Mouse (Mus musculus): Measurements from ENCODE around the gene Ipo7. TPM values are rescaled to one million over a fixed set of nuclear protein-coding genes. Genes with fewer than 3 reads are reported as not detected.

The Ipo7 gene
- polyA plus RNA-seq, 1 experiment from 2014 or later = 21.9 TPM

DNA sequence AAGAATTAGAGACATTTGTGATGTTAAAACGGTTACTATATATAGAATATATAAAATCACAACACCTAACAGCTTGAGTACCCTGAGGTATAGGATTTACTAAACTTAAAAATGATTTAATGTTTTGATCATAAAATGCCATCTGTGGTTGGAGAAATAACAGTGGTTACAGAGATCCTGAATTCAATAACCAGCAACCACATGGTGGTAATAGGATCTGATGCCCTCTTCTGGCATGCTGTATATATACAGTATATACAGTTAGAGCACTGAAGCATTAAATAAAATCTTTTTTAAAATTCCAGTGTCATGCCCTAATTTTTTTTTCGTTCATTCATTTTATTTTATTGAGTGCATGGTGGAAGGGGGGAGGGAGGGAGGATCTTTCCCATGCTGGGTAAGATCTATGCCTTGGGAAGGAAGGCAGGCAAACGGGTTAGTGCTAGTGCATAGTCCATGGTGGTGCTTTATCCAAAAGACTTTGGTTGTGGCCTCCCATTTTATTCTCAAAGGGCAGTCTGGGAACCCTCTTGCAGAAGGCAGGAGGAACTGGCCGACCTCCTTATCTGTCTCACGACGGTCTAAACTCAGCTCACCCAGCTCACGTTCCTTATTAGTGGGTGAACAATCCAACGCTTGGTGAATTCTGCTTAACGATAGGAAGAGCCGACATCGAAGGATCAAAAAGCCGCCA lies 41.2 kb downstream of the Ipo7 start:
- Histone ChIP-seq H3K4me3 (ENCODE audit: low read length) (no peak overlapping the region), H3K9ac (ENCODE audit: low read depth, low read length) (no peak overlapping the region), H3K4me1 (ENCODE audit: control insufficient read depth, insufficient read depth, low read length) (peaks cover 6% of the 10 kb centered on the region; the same call in 1 of the 2 replicates), H3K36me3 (ENCODE audit: control insufficient read depth, insufficient read depth, low read length) (peaks cover 39% of the 10 kb centered on the region), H3K27me3 (ENCODE audit: control insufficient read depth, insufficient read depth, low read length) (no peaks in the 10 kb centered on the region), H3K9me3 (ENCODE audit: control insufficient read depth, low read length) (no peaks in the 10 kb centered on the region), H3K4me2 (replicated peaks; ENCODE audit: low read depth, low read length) (no peak overlapping the region), H3K27ac (ENCODE audit: low read depth, low read length) (no peak overlapping the region)
- ATAC-seq (ENCODE audit: low FRiP score, low TSS enrichment) = no peak
- WGBS = 85% methylated on average over 12 of the region's 12 CpGs

DNA sequence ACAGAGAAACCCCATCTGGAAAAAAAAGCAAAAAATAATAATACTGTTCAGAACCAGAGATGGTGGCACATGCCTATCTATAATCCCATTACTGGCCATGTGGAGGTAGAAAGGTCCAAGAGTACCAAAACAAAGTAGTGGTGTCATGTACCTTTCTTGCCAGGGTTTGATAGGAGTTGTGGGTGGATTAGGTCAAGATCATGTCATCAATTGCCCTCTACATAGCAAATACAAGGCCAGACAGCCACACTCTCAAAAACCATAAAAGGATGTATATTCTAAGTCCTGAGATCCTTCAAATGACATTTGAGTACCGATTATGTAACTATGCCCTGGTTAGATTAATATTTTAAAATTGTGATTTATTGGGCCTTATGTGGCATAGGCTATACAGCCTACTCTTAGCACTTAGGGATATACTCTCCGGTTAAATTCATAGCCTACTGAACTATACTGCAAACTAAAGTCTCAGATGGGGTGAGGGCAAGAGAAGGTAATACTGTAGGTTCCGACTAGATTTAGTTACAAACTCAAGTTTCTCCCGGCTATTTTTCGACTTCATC lies 42.1 kb downstream of the Ipo7 start:
- Histone ChIP-seq H3K4me1 (ENCODE audit: control insufficient read depth, insufficient read depth, low read length) (peaks cover 6% of the 10 kb centered on the region; the same call in 1 of the 2 replicates), H3K27me3 (ENCODE audit: control insufficient read depth, insufficient read depth, low read length) (no peaks in the 10 kb centered on the region), H3K9ac (ENCODE audit: low read depth, low read length) (peak overlapping the region; percentile 99), H3K4me2 (replicated peaks; ENCODE audit: low read depth, low read length) (peak overlapping the region; percentile 71), H3K27ac (ENCODE audit: low read depth, low read length) (peak overlapping the region; percentile 99), H3K4me3 (ENCODE audit: low read length) (peak overlapping the region; percentile 93), H3K36me3 (ENCODE audit: control insufficient read depth, insufficient read depth, low read length) (peaks cover 30% of the 10 kb centered on the region), H3K9me3 (ENCODE audit: control insufficient read depth, low read length) (no peaks in the 10 kb centered on the region)
- WGBS = 23% methylated on average over 5 of the region's 5 CpGs
- no peak for ATAC-seq (ENCODE audit: low FRiP score, low TSS enrichment)

DNA sequence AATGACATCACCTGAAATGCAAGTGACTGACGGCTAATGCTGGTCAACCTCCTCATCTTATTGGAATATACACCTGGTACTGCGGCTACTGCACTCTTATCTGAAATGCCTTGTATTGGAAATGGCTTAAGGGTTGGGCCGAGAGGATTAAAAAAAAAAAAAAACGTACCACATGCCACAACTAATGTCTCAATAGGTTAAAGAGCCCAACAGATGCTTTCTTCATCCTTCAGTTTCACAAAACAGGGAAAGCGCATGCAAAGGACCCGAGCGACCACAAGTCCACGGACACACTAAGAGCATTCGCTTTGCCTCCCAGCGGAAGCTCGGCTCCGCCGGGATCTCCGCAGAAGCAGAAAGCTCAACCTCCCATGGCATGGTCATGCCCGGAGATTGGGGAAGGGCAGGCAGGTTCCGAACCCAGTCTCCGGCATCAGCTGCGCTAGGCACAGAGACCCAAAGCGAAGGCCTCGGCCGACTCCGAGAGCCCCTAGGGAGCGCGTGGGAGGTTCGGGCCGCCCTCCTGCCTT lies 42.7 kb downstream of the Ipo7 start:
- H3K9ac ChIP-seq (ENCODE audit: low read depth, low read length) = peak overlapping the region; percentile 99
- H3K27me3 ChIP-seq (ENCODE audit: control insufficient read depth, insufficient read depth, low read length) = no peaks in the 10 kb centered on the region
- H3K36me3 ChIP-seq (ENCODE audit: control insufficient read depth, insufficient read depth, low read length) = peaks cover 24% of the 10 kb centered on the region
- no peaks in the 10 kb centered on the region for H3K9me3 ChIP-seq (ENCODE audit: control insufficient read depth, low read length)
- H3K27ac ChIP-seq (ENCODE audit: low read depth, low read length) = peak overlapping the region; percentile 99
- peaks cover 6% of the 10 kb centered on the region; the same call in 1 of the 2 replicates for H3K4me1 ChIP-seq (ENCODE audit: control insufficient read depth, insufficient read depth, low read length)
- peak overlapping the region; percentile 71 for H3K4me2 ChIP-seq (replicated peaks; ENCODE audit: low read depth, low read length)
- peak; percentile 25 for ATAC-seq (ENCODE audit: low FRiP score, low TSS enrichment)
- WGBS = under 1% methylated on average over 26 of the region's 26 CpGs
- peak overlapping the region; percentile 93 for H3K4me3 ChIP-seq (ENCODE audit: low read length)

DNA sequence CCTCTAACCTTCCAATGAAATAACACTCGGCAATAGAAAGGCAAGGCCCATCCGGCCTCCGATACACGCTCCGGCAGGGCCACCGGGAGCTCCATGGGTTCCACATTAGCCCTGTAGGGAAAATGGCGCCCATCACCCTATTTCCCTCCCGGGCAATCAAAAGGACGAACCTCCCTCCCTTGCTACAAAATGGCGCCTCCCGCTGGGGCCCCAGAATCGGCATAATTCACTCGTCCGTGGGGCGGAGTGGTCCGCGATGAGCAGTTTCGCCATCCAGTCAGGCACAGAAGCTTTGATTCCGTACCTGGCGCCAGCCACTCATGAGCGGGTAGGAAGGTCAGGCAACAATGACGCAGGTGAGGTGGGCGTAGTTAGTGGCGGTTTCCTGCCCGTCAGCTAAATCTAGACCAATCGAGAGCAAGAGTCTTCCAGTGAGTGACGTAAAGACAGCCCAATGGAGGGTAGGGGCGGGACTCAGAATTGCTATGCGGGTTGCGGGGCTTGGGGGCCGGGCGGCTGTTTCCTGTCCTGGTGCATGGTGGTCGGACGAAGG lies 43.2 kb downstream of the Ipo7 start, which contains the start of gene Zfp143:
Gene Zfp143, plus strand, starts transcription at position 19 of the 553 bp plus-strand sequence.
- 0% methylated on average over 34 of the region's 34 CpGs for WGBS

DNA sequence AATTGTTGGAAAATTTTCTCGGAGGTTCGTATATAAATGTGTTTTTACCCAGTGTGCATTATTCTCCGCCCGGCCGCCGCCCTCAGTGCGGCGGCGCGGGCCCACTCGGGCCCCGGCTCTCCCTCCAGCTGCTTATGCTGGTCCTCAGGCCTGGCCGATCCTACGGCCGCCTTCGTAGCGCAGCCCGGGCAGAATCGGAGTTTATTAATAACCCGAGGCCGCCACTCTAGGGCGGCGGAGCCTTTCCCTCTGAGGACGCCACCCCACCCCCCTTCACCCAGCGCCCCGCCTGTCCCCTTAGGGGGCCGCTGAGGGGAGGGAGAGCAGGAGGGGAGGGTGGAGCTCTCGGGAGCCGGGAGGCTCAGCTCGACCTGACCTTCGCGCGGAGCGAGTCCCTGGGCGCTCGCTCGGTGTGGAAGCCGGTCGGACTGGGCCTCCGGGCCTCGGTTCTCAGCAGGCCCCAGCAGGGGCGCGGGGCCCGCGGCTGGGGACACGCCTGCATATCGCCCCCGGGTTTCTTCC lies 43.7 kb downstream of the Ipo7 start:
- Histone ChIP-seq H3K27ac (ENCODE audit: low read depth, low read length) (peak overlapping the region; percentile 100), H3K4me1 (ENCODE audit: control insufficient read depth, insufficient read depth, low read length) (peaks cover 6% of the 10 kb centered on the region; the same call in 1 of the 2 replicates), H3K4me3 (ENCODE audit: low read length) (peak overlapping the region; percentile 72), H3K4me2 (replicated peaks; ENCODE audit: low read depth, low read length) (peak overlapping the region; percentile 59), H3K36me3 (ENCODE audit: control insufficient read depth, insufficient read depth, low read length) (peaks cover 16% of the 10 kb centered on the region), H3K9me3 (ENCODE audit: control insufficient read depth, low read length) (no peaks in the 10 kb centered on the region), H3K27me3 (ENCODE audit: control insufficient read depth, insufficient read depth, low read length) (no peaks in the 10 kb centered on the region), H3K9ac (ENCODE audit: low read depth, low read length) (peak overlapping the region; percentile 93)
- peak; percentile 89 for ATAC-seq (ENCODE audit: low FRiP score, low TSS enrichment)
- WGBS = 0% methylated on average over 46 of the region's 48 CpGs

More for the DNA sequence above, 43.2 kb downstream of the Ipo7 start, which contains the start of gene Zfp143:
- H3K9ac ChIP-seq (ENCODE audit: low read depth, low read length) = peak within 1 kb of the TSS; percentile 99
- peaks cover 6% of the 10 kb centered on the region; the same call in 1 of the 2 replicates for H3K4me1 ChIP-seq (ENCODE audit: control insufficient read depth, insufficient read depth, low read length)
- H3K9me3 ChIP-seq (ENCODE audit: control insufficient read depth, low read length) = no peaks in the 10 kb centered on the region
- H3K27me3 ChIP-seq (ENCODE audit: control insufficient read depth, insufficient read depth, low read length) = no peaks in the 10 kb centered on the region
- peak; percentile 99 for ATAC-seq (ENCODE audit: low FRiP score, low TSS enrichment)
- H3K4me2 ChIP-seq (replicated peaks; ENCODE audit: low read depth, low read length) = peak within 1 kb of the TSS; percentile 71
- peak within 1 kb of the TSS; percentile 100 for H3K27ac ChIP-seq (ENCODE audit: low read depth, low read length)
- peaks cover 19% of the 10 kb centered on the region for H3K36me3 ChIP-seq (ENCODE audit: control insufficient read depth, insufficient read depth, low read length)
- H3K4me3 ChIP-seq (ENCODE audit: low read length) = peak within 1 kb of the TSS; percentile 93

- no peak overlapping the region for H3K4me3 ChIP-seq (ENCODE audit: low read length)
- no peaks in the 10 kb centered on the region for H3K9me3 ChIP-seq (ENCODE audit: control insufficient read depth, low read length)
- H3K9ac ChIP-seq (ENCODE audit: low read depth, low read length) = no peak overlapping the region
- H3K4me2 ChIP-seq (replicated peaks; ENCODE audit: low read depth, low read length) = no peak overlapping the region
- ATAC-seq (ENCODE audit: low FRiP score, low TSS enrichment) = no peak
- peaks cover 5% of the 10 kb centered on the region; the same call in 1 of the 2 replicates for H3K36me3 ChIP-seq (ENCODE audit: control insufficient read depth, insufficient read depth, low read length)
- WGBS = 97% methylated on average over 9 of the region's 9 CpGs
- H3K27ac ChIP-seq (ENCODE audit: low read depth, low read length) = no peak overlapping the region
- H3K4me1 ChIP-seq (ENCODE audit: control insufficient read depth, insufficient read depth, low read length) = peaks cover 6% of the 10 kb centered on the region; the same call in 1 of the 2 replicates
- no peaks in the 10 kb centered on the region for H3K27me3 ChIP-seq (ENCODE audit: control insufficient read depth, insufficient read depth, low read length)
Measured at GRCm38 (mm10) chr7:110063731-110064130, 45.7 kb downstream of the Ipo7 start.

DNA sequence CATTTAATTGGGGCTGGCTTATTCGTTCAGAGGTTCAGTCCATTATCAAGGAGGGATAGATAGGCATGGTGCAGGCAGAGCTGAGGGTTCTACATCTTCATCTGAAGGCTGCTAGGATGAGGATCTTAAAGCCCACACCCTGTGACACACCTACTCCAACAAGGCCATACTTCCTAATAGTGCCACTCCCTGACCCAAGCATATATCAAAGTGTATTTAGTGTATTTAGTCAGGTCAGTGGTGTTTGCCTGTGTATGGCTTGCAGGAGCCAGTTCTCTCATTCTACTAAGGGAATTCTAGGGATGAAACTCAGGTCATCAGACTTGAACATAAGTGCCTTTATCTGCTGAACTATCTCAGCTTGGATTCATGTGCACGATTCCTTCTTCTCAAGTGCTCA lies 51.0 kb downstream of the Ipo7 start:
- Histone ChIP-seq H3K9ac (ENCODE audit: low read depth, low read length) (no peak overlapping the region), H3K4me1 (ENCODE audit: control insufficient read depth, insufficient read depth, low read length) (no peaks in the 10 kb centered on the region), H3K36me3 (ENCODE audit: control insufficient read depth, insufficient read depth, low read length) (peaks cover 37% of the 10 kb centered on the region), H3K9me3 (ENCODE audit: control insufficient read depth, low read length) (no peaks in the 10 kb centered on the region), H3K4me3 (ENCODE audit: low read length) (no peak overlapping the region), H3K27ac (ENCODE audit: low read depth, low read length) (no peak overlapping the region), H3K4me2 (replicated peaks; ENCODE audit: low read depth, low read length) (no peak overlapping the region), H3K27me3 (ENCODE audit: control insufficient read depth, insufficient read depth, low read length) (no peaks in the 10 kb centered on the region)
- WGBS = 92% methylated on average over 2 of the region's 2 CpGs
- no peak for ATAC-seq (ENCODE audit: low FRiP score, low TSS enrichment)

DNA sequence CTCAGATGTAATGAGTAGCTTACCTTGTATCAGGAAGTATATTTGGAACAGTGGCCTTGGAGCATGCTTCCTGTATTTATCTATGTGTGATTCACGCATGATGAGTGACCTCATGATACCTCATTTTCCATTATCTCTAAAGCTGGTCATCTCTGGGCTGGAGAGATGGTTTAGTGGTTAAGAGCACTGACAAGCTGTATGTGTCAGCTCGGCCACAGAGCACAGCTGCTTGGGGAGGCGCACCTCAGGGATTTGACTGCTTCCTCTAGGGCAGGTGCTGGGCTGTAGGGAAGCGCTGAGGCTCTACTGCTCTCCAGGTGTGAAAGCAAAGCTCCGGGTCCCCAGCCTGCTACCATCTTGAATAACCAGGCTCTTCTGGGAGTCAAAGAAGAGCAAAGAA lies 60.1 kb downstream of the Ipo7 start:
- Histone ChIP-seq H3K4me1 (ENCODE audit: control insufficient read depth, insufficient read depth, low read length) (no peaks in the 10 kb centered on the region), H3K9ac (ENCODE audit: low read depth, low read length) (no peak overlapping the region), H3K27me3 (ENCODE audit: control insufficient read depth, insufficient read depth, low read length) (no peaks in the 10 kb centered on the region), H3K36me3 (ENCODE audit: control insufficient read depth, insufficient read depth, low read length) (peaks cover 87% of the 10 kb centered on the region), H3K4me2 (replicated peaks; ENCODE audit: low read depth, low read length) (no peak overlapping the region), H3K9me3 (ENCODE audit: control insufficient read depth, low read length) (0 out of 2 replicates have a peak, but pooled peaks cover 2% of the 10 kb centered on the region), H3K4me3 (ENCODE audit: low read length) (no peak overlapping the region), H3K27ac (ENCODE audit: low read depth, low read length) (no peak overlapping the region)
- WGBS = 91% methylated on average over 5 of the region's 5 CpGs
- no peak for ATAC-seq (ENCODE audit: low FRiP score, low TSS enrichment)

Data from kidney, embryonic 14.5 days (tissue).